Mouse (Mus musculus) liver, postnatal 0 days (tissue): Measurements from ENCODE around the gene Poldip3.

ENCODE experiments used
- CTCF ChIP-seq: sonication (generic); IDR thresholded peaks from 2 replicates; pipeline ENCODE4 v1.5.1; 2016; ENCODE audit warnings: antibody characterized with exemption, low read depth
- EP300 ChIP-seq: IDR thresholded peaks from 2 replicates; pipeline ENCODE4 v1.6.1; 2016; ENCODE audit warnings: antibody characterized with exemption, low read depth, mild to moderate bottlenecking

DNA sequence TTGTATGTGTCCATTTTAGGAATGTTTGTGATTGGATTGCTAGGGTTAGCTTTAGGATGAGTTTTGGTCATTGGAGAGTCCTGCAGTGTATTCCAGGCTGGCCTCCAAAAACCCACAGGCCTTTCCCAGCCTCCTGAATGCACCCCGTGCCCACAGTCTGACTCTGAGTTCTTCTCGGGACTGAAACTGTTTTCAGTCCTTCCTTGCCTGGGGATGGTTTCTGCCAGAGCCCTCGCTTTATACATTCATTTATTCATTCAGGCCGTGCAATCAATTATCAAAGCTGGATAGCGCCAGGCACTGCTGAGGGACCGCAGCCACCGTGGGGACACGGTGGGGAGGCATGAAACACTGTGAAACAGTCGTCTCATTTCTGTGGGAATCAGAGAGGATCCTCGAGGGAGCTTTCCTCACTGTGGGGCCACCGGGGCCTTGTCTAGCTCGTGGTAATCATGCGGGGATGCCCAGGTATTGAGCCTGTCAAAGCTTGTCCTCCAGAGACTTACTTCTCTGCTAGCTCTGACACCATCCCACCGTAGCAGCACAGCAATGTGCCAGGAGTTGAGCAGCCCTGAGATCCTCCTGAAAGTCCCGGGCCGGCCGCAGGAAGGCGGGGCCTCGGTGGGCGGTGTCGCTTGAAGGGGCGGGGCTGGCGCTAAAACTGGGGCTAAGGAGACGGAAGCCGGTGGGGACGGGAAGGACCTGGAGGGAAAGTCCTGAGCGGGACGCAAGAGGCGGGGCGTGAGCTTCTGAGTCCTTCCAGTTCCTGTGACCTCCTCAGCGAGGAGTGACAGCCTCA is 49.5 kb downstream of the Poldip3 start:
- TF ChIP-seq CTCF (no peak), EP300 (peak; percentile 12; the same call in 1 of the 2 replicates)
